Mouse (Mus musculus): ENCODE data around the gene Paxbp1. TPM values are rescaled to one million over a fixed set of nuclear protein-coding genes. Genes with fewer than 3 reads are reported as not detected.

Gene Paxbp1
- polyA plus RNA-seq, 1 experiment from 2014 or later = 35.9 TPM

- Histone ChIP-seq H3K36me3 (ENCODE audit: control insufficient read depth, insufficient read depth, low read length) (no peaks in the 10 kb centered on the region), H3K27ac (ENCODE audit: low read length) (peak overlapping the region; percentile 72), H3K9me3 (ENCODE audit: control insufficient read depth, low read length) (no peaks in the 10 kb centered on the region), H3K4me2 (ENCODE audit: low read depth, low read length) (peak overlapping the region; percentile 26), H3K4me3 (ENCODE audit: low read length) (no peak overlapping the region), H3K9ac (ENCODE audit: low read depth, low read length) (no peak overlapping the region), H3K27me3 (replicated peaks; ENCODE audit: control insufficient read depth, insufficient read depth, low read length) (no peaks in the 10 kb centered on the region), H3K4me1 (ENCODE audit: control insufficient read depth, insufficient read depth, low read length) (no peaks in the 10 kb centered on the region)
- 46% methylated on average over 16 of the region's 16 CpGs for WGBS
- ATAC-seq = peak; percentile 95
These were observed 11.9 kb upstream of the Paxbp1 start for GRCm38 (mm10) chr16:91056043-91056821.

- peak; percentile 65 for ATAC-seq
- H3K27me3 ChIP-seq (replicated peaks; ENCODE audit: control insufficient read depth, insufficient read depth, low read length) = no peaks in the 10 kb centered on the region
- no peak overlapping the region for H3K4me3 ChIP-seq (ENCODE audit: low read length)
- H3K9me3 ChIP-seq (ENCODE audit: control insufficient read depth, low read length) = no peaks in the 10 kb centered on the region
- 0 out of 2 replicates have a peak overlapping the region, but pooled peaks have one; percentile 26 for H3K4me2 ChIP-seq (ENCODE audit: low read depth, low read length)
- H3K4me1 ChIP-seq (ENCODE audit: control insufficient read depth, insufficient read depth, low read length) = no peaks in the 10 kb centered on the region
- peak overlapping the region; percentile 72 for H3K27ac ChIP-seq (ENCODE audit: low read length)
- 65% methylated on average over 5 of the region's 5 CpGs for WGBS
- no peaks in the 10 kb centered on the region for H3K36me3 ChIP-seq (ENCODE audit: control insufficient read depth, insufficient read depth, low read length)
- H3K9ac ChIP-seq (ENCODE audit: low read depth, low read length) = no peak overlapping the region
These were observed 10.8 kb upstream of the Paxbp1 start for GRCm38 (mm10) chr16:91055150-91055549.

GRCm38 (mm10) chr16:91053599-91053998 lies 9.3 kb upstream of the Paxbp1 start:
- no peak overlapping the region for H3K9ac ChIP-seq (ENCODE audit: low read depth, low read length)
- H3K4me1 ChIP-seq (ENCODE audit: control insufficient read depth, insufficient read depth, low read length) = no peaks in the 10 kb centered on the region
- no peak overlapping the region for H3K27ac ChIP-seq (ENCODE audit: low read length)
- no peaks in the 10 kb centered on the region for H3K27me3 ChIP-seq (replicated peaks; ENCODE audit: control insufficient read depth, insufficient read depth, low read length)
- no peaks in the 10 kb centered on the region for H3K9me3 ChIP-seq (ENCODE audit: control insufficient read depth, low read length)
- H3K4me3 ChIP-seq (ENCODE audit: low read length) = no peak overlapping the region
- ATAC-seq = no peak
- H3K4me2 ChIP-seq (ENCODE audit: low read depth, low read length) = no peak overlapping the region
- WGBS = 60% methylated on average over 8 of the region's 8 CpGs
- H3K36me3 ChIP-seq (ENCODE audit: control insufficient read depth, insufficient read depth, low read length) = no peaks in the 10 kb centered on the region

DNA sequence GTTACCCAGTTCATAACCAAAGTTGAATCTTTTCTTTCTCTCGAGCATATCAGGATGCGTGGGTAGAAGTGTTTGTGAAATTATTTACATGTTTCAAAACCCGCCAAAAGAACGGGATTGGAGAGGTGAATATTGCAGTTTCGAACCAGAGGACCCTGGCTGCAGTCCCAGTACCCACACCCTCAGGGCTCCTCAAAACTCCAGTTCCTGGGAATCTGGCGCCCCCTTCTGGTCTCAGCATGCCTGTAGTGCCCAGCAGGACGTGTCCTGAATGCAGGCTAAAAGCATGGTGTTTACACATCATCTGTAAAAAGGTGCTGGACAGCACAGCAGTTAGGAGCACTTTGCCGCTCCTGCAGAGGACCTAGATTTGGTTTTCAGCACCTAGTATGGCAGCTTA lies 1.2 kb upstream of the Paxbp1 start:
- no peak for ATAC-seq
- 61% methylated on average over 8 of the region's 8 CpGs for WGBS

GRCm38 (mm10) chr16:91043461-91044248 lies 688 bp downstream of the Paxbp1 start:
- no peaks in the 10 kb centered on the region for H3K9me3 ChIP-seq (ENCODE audit: control insufficient read depth, low read length)
- no peaks in the 10 kb centered on the region for H3K27me3 ChIP-seq (replicated peaks; ENCODE audit: control insufficient read depth, insufficient read depth, low read length)
- peak overlapping the region; percentile 97 for H3K27ac ChIP-seq (ENCODE audit: low read length)
- peak overlapping the region; percentile 76 for H3K4me2 ChIP-seq (ENCODE audit: low read depth, low read length)
- H3K9ac ChIP-seq (ENCODE audit: low read depth, low read length) = peak overlapping the region; percentile 96
- H3K4me3 ChIP-seq (ENCODE audit: low read length) = peak overlapping the region; percentile 95
- no peaks in the 10 kb centered on the region for H3K36me3 ChIP-seq (ENCODE audit: control insufficient read depth, insufficient read depth, low read length)
- H3K4me1 ChIP-seq (ENCODE audit: control insufficient read depth, insufficient read depth, low read length) = peaks cover 3% of the 10 kb centered on the region; the same call in 1 of the 2 replicates
- under 1% methylated on average over 63 of the region's 63 CpGs for WGBS
- ATAC-seq = peak; percentile 67

More for the DNA sequence above, 1.2 kb upstream of the Paxbp1 start:
- Histone ChIP-seq H3K4me3 (ENCODE audit: low read length) (peak overlapping the region; percentile 95; the same call in 1 of the 2 replicates), H3K36me3 (ENCODE audit: control insufficient read depth, insufficient read depth, low read length) (no peaks in the 10 kb centered on the region), H3K9ac (ENCODE audit: low read depth, low read length) (no peak overlapping the region), H3K9me3 (ENCODE audit: control insufficient read depth, low read length) (no peaks in the 10 kb centered on the region), H3K27ac (ENCODE audit: low read length) (no peak overlapping the region), H3K4me2 (ENCODE audit: low read depth, low read length) (no peak overlapping the region), H3K27me3 (replicated peaks; ENCODE audit: control insufficient read depth, insufficient read depth, low read length) (no peaks in the 10 kb centered on the region), H3K4me1 (ENCODE audit: control insufficient read depth, insufficient read depth, low read length) (peaks cover 3% of the 10 kb centered on the region; the same call in 1 of the 2 replicates)

DNA sequence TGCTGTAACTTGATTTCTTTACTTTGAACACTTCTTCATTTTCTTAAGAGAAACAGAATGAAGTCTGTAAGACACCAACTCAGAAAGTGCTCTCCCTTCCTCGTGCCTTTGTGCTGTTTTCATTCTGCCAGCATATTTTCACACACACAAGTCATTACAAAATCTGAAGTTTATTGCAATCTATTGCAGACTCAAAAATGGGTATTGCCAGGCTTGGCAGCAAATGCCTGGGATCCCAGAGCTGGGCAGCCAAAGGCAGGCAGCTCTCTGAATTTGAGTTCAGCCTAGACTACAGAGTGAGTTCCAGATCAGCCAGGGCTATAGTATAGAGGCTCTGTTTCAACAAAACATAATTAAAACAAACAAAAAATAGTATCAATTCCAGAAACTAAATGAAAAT lies 1.7 kb downstream of the Paxbp1 start:
- peak overlapping the region; percentile 26; the same call in 1 of the 2 replicates for H3K4me3 ChIP-seq (ENCODE audit: low read length)

DNA sequence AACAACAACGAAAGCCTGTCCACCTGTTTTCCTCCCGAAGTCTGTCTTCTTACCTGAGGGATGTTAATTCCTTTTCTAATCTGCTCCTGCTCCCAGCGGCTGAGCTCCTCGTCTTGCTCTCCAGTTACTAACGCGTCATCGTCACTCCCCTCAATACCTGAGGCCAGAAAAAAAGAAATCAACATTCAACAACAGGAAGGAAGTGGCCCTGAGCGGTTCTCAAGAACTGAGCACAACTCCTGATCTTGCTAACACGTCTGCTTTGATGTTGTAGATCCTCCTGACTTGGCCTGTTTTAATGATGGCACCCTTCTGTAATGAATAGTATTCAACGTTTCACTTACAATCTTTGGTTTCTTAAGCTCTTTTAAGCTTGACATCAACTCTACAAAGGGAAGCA lies 8.5 kb downstream of the Paxbp1 start:
- Histone ChIP-seq H3K36me3 (ENCODE audit: control insufficient read depth, insufficient read depth, low read length) (peaks cover 14% of the 10 kb centered on the region), H3K4me1 (ENCODE audit: control insufficient read depth, insufficient read depth, low read length) (no peaks in the 10 kb centered on the region)
- no peak for ATAC-seq

More for the DNA sequence above, 1.7 kb downstream of the Paxbp1 start:
- no peak for ATAC-seq
- Histone ChIP-seq H3K4me2 (ENCODE audit: low read depth, low read length) (peak overlapping the region; percentile 41), H3K27ac (ENCODE audit: low read length) (no peak overlapping the region), H3K27me3 (replicated peaks; ENCODE audit: control insufficient read depth, insufficient read depth, low read length) (no peaks in the 10 kb centered on the region), H3K9me3 (ENCODE audit: control insufficient read depth, low read length) (no peaks in the 10 kb centered on the region), H3K9ac (ENCODE audit: low read depth, low read length) (no peak overlapping the region; the same call in 1 of the 2 replicates), H3K36me3 (ENCODE audit: control insufficient read depth, insufficient read depth, low read length) (no peaks in the 10 kb centered on the region), H3K4me1 (ENCODE audit: control insufficient read depth, insufficient read depth, low read length) (peaks cover 3% of the 10 kb centered on the region; the same call in 1 of the 2 replicates)
- WGBS = 47% methylated on average over 1 of the region's 1 CpGs

GRCm38 (mm10) chr16:91030751-91031150 lies 13.6 kb downstream of the Paxbp1 start:
- no peaks in the 10 kb centered on the region for H3K9me3 ChIP-seq (ENCODE audit: control insufficient read depth, low read length)
- no peak overlapping the region for H3K9ac ChIP-seq (ENCODE audit: low read depth, low read length)
- no peak overlapping the region for H3K4me2 ChIP-seq (ENCODE audit: low read depth, low read length)
- no peak overlapping the region for H3K27ac ChIP-seq (ENCODE audit: low read length)
- no peak for ATAC-seq
- 91% methylated on average over 4 of the region's 4 CpGs for WGBS
- H3K4me1 ChIP-seq (ENCODE audit: control insufficient read depth, insufficient read depth, low read length) = no peaks in the 10 kb centered on the region
- peaks cover 19% of the 10 kb centered on the region for H3K36me3 ChIP-seq (ENCODE audit: control insufficient read depth, insufficient read depth, low read length)
- no peaks in the 10 kb centered on the region for H3K27me3 ChIP-seq (replicated peaks; ENCODE audit: control insufficient read depth, insufficient read depth, low read length)
- H3K4me3 ChIP-seq (ENCODE audit: low read length) = no peak overlapping the region

More for the DNA sequence above, 8.5 kb downstream of the Paxbp1 start:
- Histone ChIP-seq H3K4me3 (ENCODE audit: low read length) (no peak overlapping the region), H3K27me3 (replicated peaks; ENCODE audit: control insufficient read depth, insufficient read depth, low read length) (no peaks in the 10 kb centered on the region), H3K9ac (ENCODE audit: low read depth, low read length) (no peak overlapping the region), H3K27ac (ENCODE audit: low read length) (no peak overlapping the region), H3K4me2 (ENCODE audit: low read depth, low read length) (no peak overlapping the region), H3K9me3 (ENCODE audit: control insufficient read depth, low read length) (no peaks in the 10 kb centered on the region)
- WGBS = 90% methylated on average over 10 of the region's 10 CpGs

- peaks cover 20% of the 10 kb centered on the region for H3K36me3 ChIP-seq (ENCODE audit: control insufficient read depth, insufficient read depth, low read length)
- no peaks in the 10 kb centered on the region for H3K9me3 ChIP-seq (ENCODE audit: control insufficient read depth, low read length)
- H3K9ac ChIP-seq (ENCODE audit: low read depth, low read length) = no peak overlapping the region
- H3K4me3 ChIP-seq (ENCODE audit: low read length) = no peak overlapping the region
- no peak for ATAC-seq
- 94% methylated on average over 2 of the region's 2 CpGs for WGBS
- no peaks in the 10 kb centered on the region for H3K4me1 ChIP-seq (ENCODE audit: control insufficient read depth, insufficient read depth, low read length)
- no peaks in the 10 kb centered on the region for H3K27me3 ChIP-seq (replicated peaks; ENCODE audit: control insufficient read depth, insufficient read depth, low read length)
- no peak overlapping the region for H3K4me2 ChIP-seq (ENCODE audit: low read depth, low read length)
- H3K27ac ChIP-seq (ENCODE audit: low read length) = no peak overlapping the region
These were observed 14.4 kb downstream of the Paxbp1 start for GRCm38 (mm10) chr16:91029901-91030300.
